Comparison of ENCODE assay signal across 16 mouse cellular contexts in genomic region chr14:57657500-57657899, GRCm38 (mm10).
"Had no signal": no experiment of that assay in that cellular context is flagged by ENCODE, and none has a peak within 500 bp of the region (broad histone marks: within the 10 kb centered on the region; RNA-seq: fewer than 3 reads in every experiment).

No protein-coding gene starts in this region.

- H3K4me3 ChIP-seq: lung, embryonic 15.5 days; megakaryocyte, embryonic 14.5 days; midbrain, embryonic 13.5 days; midbrain, embryonic 15.5 days; neural tube, embryonic 12.5 days; stomach, embryonic 15.5 days had no signal

- ATAC-seq: lung, postnatal 0 days; midbrain, embryonic 13.5 days; midbrain, embryonic 15.5 days had no signal

- H3K36me3 ChIP-seq: lung, embryonic 15.5 days; midbrain, embryonic 15.5 days; neural tube, embryonic 12.5 days; stomach, embryonic 15.5 days had no signal

- H3K9me3 ChIP-seq: lung, embryonic 15.5 days; megakaryocyte, embryonic 14.5 days; midbrain, embryonic 13.5 days; midbrain, embryonic 15.5 days; neural tube, embryonic 12.5 days; stomach, embryonic 15.5 days had no signal

- H3K4me1 ChIP-seq: lung, embryonic 15.5 days; midbrain, embryonic 13.5 days; midbrain, embryonic 15.5 days; neural tube, embryonic 12.5 days; stomach, embryonic 15.5 days had no signal

- H3K27ac ChIP-seq: lung, embryonic 15.5 days; macrophage; midbrain, embryonic 13.5 days; midbrain, embryonic 15.5 days; neural tube, embryonic 12.5 days; stomach, embryonic 15.5 days; stomach, postnatal 0 days had no signal

- H3K27me3 ChIP-seq: lung, embryonic 15.5 days; megakaryocyte, embryonic 14.5 days; midbrain, embryonic 13.5 days; midbrain, embryonic 15.5 days; neural tube, embryonic 12.5 days; stomach, embryonic 15.5 days had no signal

- DNase-seq: lung, adult 2 months; lung, postnatal 14 days; lung, postnatal 36 days; right cerebral cortex, postnatal 14 days; thymus, adult 2 months; thymus, postnatal 25 days; thymus, postnatal 4 days had no signal
